Mouse (Mus musculus): ENCODE data around the gene Zfp146. TPM values are rescaled to one million over a fixed set of nuclear protein-coding genes. Genes with fewer than 3 reads are reported as not detected.
A peak's percentile ranks its signal among the peaks of the same experiment; 100 is the strongest.
"Not testable (repeated sequence)": the region's sequence is repeated elsewhere in the genome, so short reads cannot be mapped to it uniquely, and the experiment has no call there.

Zfp146 gene
- polyA plus RNA-seq (2021), result 56.4 TPM

- peak; percentile 88 for DNase-seq (ENCODE audit: low read depth, low spot score)
- CTCF ChIA-PET, result interaction anchor here (1.4 to 2.4 kb wide), 4 partner anchors 9 to 36 kb away, joined by 4 to 10 read pairs (median 6); partner anchors contain the start of gene Capns1
- no peak for TF ChIP-seq CTCF (IDR thresholded peaks at IDR 0.05)
- POLR2A ChIA-PET, result interaction anchor here (0.6 kb wide), 1 partner anchor 28 kb away, joined by 3 read pairs; no protein-coding TSS in a partner anchor
- H3K27me3 ChIP-seq, result no peaks in the 10 kb centered on the region
- peak; percentile 94 for ATAC-seq
- in situ Hi-C loops (cut with MboI; ENCODE audit: low pct_unique_long_range_greater_than_20kb), result loop anchor here (5.0 kb wide), 1 partner anchor 43 kb away; no protein-coding TSS in a partner anchor
Observed at GRCm38 (mm10) chr7:30169583-30170282, at the start of gene Zfp146. Gene Zfp146 (minus strand): TSS chr7:30169750.

GRCm38 (mm10) chr7:30217277-30217676 is 47.7 kb upstream of the Zfp146 start:
- CTCF ChIA-PET, result interaction anchor here (0.7 to 4.1 kb wide), 16 partner anchors 8 to 205 kb away, joined by 3 to 34 read pairs (median 4); partner anchors contain the start of genes Capns1, Polr2i and Wdr62
- POLR2A ChIA-PET, result interaction anchor here (1.1 kb wide), 1 partner anchor 12 kb away, joined by 3 read pairs; no protein-coding TSS in a partner anchor
- TF ChIP-seq CTCF (IDR thresholded peaks at IDR 0.05), result no peak
- no peak for ATAC-seq
- DNase-seq (ENCODE audit: low read depth, low spot score), result no peak
- in situ Hi-C loops (cut with MboI; ENCODE audit: low pct_unique_long_range_greater_than_20kb), result no loop called here
- H3K27me3 ChIP-seq, result no peaks in the 10 kb centered on the region

GRCm38 (mm10) chr7:30216723-30217151 is 47.2 kb upstream of the Zfp146 start:
- TF ChIP-seq CTCF (IDR thresholded peaks at IDR 0.05), result peak; percentile 75
- CTCF ChIA-PET, result interaction anchor here (0.7 to 4.1 kb wide), 14 partner anchors 9 to 204 kb away, joined by 3 to 34 read pairs (median 4); partner anchors contain the start of genes Capns1, Polr2i and Wdr62

GRCm38 (mm10) chr7:30215875-30216274 is 46.3 kb upstream of the Zfp146 start:
- in situ Hi-C loops (cut with MboI; ENCODE audit: low pct_unique_long_range_greater_than_20kb), result no loop called here
- TF ChIP-seq CTCF (IDR thresholded peaks at IDR 0.05), result no peak
- no peaks in the 10 kb centered on the region for H3K27me3 ChIP-seq
- DNase-seq (ENCODE audit: low read depth, low spot score) (no peak), ATAC-seq (no peak)
- ChIA-PET CTCF (interaction anchor here (1.8 to 4.1 kb wide), 2 partner anchors 11 to 40 kb away, joined by 5 to 34 read pairs; no protein-coding TSS in a partner anchor), POLR2A (no interaction called here)

More at GRCm38 (mm10) chr7:30216723-30217151, 47.2 kb upstream of the Zfp146 start:
- no peaks in the 10 kb centered on the region for H3K27me3 ChIP-seq
- POLR2A ChIA-PET, result no interaction called here
- DNase-seq (ENCODE audit: low read depth, low spot score) (no peak), ATAC-seq (peak; percentile 57)
- in situ Hi-C loops (cut with MboI; ENCODE audit: low pct_unique_long_range_greater_than_20kb), result no loop called here

GRCm38 (mm10) chr7:30213881-30214280 is 44.3 kb upstream of the Zfp146 start:
- CTCF ChIA-PET, result no interaction called here
- no peak for ATAC-seq
- no peak for TF ChIP-seq CTCF (IDR thresholded peaks at IDR 0.05)
- POLR2A ChIA-PET, result no interaction called here
- peaks cover under 1% of the 10 kb centered on the region for H3K27me3 ChIP-seq
- DNase-seq (ENCODE audit: low read depth, low spot score), result no peak
- in situ Hi-C loops (cut with MboI; ENCODE audit: low pct_unique_long_range_greater_than_20kb), result loop anchor here (5.0 kb wide), 1 partner anchor 42 kb away; no protein-coding TSS in a partner anchor

DNA sequence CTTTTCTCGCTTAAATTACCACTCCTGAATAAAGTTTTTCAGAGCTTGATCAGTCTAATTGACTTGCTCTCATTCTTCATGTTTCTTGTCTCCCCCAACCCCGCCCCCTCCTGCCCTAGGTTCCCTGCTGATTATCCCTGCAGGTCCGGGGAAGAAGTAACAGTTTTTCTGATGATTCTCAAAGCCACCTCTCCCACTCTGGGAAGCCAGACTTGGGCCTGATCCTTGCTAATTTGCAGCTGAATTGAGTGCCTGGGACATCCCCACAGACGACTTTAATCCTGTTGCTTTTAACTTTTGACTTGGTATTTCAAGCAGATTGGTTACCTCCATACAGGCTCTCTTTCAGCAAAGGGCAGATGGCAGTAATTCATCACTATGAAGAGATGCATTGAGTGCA is 41.5 kb upstream of the Zfp146 start:
- DNase-seq (ENCODE audit: low read depth, low spot score) (no peak), ATAC-seq (no peak)
- in situ Hi-C loops (cut with MboI; ENCODE audit: low pct_unique_long_range_greater_than_20kb), result loop anchor here (5.0 kb wide), 1 partner anchor 39 kb away; no protein-coding TSS in a partner anchor
- peaks cover 5% of the 10 kb centered on the region for H3K27me3 ChIP-seq
- no peak for TF ChIP-seq CTCF (IDR thresholded peaks at IDR 0.05)
- POLR2A ChIA-PET, result no interaction called here
- CTCF ChIA-PET, result no interaction called here

DNA sequence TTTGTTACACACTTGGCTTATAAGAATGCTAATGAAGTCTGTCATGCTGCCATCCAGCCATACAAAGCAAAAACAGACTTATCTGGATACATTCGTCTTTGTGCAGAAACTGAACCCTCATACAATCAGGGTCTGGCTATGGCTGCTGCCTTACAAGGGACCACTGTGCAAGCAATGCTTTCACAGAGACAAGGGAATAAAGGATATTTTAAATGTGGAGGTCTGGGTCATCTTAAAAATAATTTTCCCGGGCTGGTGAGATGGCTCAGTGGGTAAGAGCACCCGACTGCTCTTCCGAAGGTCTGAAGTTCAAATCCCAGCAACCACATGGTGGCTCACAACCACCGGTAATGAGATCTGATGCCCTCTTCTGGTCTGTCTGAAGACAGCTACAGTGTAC is 36.8 kb upstream of the Zfp146 start:
- CTCF ChIA-PET, result interaction anchor here (0.8 to 4.3 kb wide), 4 partner anchors 10 to 32 kb away, joined by 3 to 34 read pairs (median 18); no protein-coding TSS in a partner anchor
- H3K27me3 ChIP-seq; ATAC-seq; POLR2A ChIA-PET; in situ Hi-C loops (cut with MboI; ENCODE audit: low pct_unique_long_range_greater_than_20kb); DNase-seq (ENCODE audit: low read depth, low spot score): not testable (repeated sequence)
- TF ChIP-seq CTCF (IDR thresholded peaks at IDR 0.05), result peak; percentile 24

GRCm38 (mm10) chr7:30205383-30205782 is 35.8 kb upstream of the Zfp146 start:
- ChIA-PET POLR2A (interaction anchor here (0.8 to 1.1 kb wide), 2 partner anchors 12 to 15 kb away, joined by 3 read pairs; no protein-coding TSS in a partner anchor), CTCF (interaction anchor here (0.9 to 4.3 kb wide), 10 partner anchors 9 to 37 kb away, joined by 3 to 34 read pairs (median 5); partner anchors contain the start of gene Zfp146)
- TF ChIP-seq CTCF (IDR thresholded peaks at IDR 0.05), result peak; percentile 71
- H3K27me3 ChIP-seq, result peaks cover 5% of the 10 kb centered on the region
- ATAC-seq, result no peak
- no peak for DNase-seq (ENCODE audit: low read depth, low spot score)
- in situ Hi-C loops (cut with MboI; ENCODE audit: low pct_unique_long_range_greater_than_20kb), result no loop called here

DNA sequence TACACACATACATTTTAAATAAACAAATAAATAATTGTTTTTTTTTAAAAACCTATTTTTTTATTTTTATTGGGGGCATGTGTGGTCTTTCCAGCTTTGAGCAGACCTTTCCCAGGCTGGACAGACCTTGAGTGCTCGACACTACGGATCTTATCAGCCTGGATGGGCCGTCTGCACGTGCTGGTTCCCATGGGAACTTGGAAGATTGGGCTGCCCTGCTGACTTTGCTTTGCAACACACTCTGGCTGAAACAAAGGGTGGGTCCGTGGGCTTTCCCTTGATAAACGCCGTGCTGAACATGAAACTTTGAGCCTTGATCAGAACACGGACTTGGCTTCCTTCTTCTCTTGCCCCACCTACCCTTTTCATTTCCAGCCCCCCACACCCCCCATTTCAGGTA is 34.8 kb upstream of the Zfp146 start:
- ChIA-PET CTCF (interaction anchor here (0.6 to 4.3 kb wide), 5 partner anchors 12 to 27 kb away, joined by 3 to 34 read pairs (median 3); no protein-coding TSS in a partner anchor), POLR2A (interaction anchor here (0.5 to 1.1 kb wide), 2 partner anchors 16 to 21 kb away, joined by 3 to 4 read pairs; no protein-coding TSS in a partner anchor)
- no peak for TF ChIP-seq CTCF (IDR thresholded peaks at IDR 0.05)
- DNase-seq (ENCODE audit: low read depth, low spot score), result no peak
- peaks cover 5% of the 10 kb centered on the region for H3K27me3 ChIP-seq
- ATAC-seq, result no peak
- in situ Hi-C loops (cut with MboI; ENCODE audit: low pct_unique_long_range_greater_than_20kb), result no loop called here

DNA sequence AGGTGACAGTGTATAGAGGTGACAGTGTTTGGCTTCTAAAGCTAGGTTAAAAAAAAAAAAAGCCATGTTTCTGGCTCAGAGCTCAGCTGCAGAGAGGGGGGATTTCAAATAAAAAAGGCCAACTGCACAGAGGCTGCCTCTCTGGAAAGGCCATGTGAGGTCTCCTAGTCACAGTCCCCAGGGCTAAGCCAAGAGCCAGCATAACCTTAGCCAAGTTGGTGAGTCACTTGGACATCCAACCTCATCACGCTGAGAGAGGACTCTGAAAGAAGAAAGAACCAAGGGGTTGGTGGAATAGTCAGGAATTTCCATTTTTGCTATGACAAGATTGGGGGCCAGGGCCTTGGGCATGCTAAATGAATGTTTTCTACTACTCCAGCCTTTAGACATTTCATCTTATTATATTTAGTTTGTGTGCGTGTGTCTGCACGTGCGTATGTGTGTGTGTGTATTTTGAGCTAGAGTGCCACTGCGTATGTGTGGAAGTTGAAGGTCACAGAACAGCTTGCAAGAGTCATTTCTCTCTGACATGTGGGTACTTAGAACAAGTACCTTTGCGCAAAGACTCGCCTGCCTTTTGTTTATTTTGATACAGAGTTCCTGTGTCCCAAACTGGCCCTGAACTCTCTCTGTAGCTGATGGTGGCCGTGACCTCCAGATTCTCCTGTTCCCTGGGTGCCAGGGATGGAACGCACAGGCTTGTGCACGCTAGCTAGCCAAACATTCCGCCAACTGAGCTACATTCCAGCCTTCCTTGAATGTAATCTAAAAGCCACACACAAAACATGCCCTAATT is 33.5 kb upstream of the Zfp146 start:
- ATAC-seq (no peak), DNase-seq (ENCODE audit: low read depth, low spot score) (no peak)
- CTCF ChIA-PET, result interaction anchor here (0.8 to 4.3 kb wide), 5 partner anchors 13 to 30 kb away, joined by 3 to 34 read pairs (median 4); no protein-coding TSS in a partner anchor
- no peaks in the 10 kb centered on the region for H3K27me3 ChIP-seq
- POLR2A ChIA-PET, result no interaction called here
- TF ChIP-seq CTCF (IDR thresholded peaks at IDR 0.05), result no peak
- in situ Hi-C loops (cut with MboI; ENCODE audit: low pct_unique_long_range_greater_than_20kb), result no loop called here

GRCm38 (mm10) chr7:30200661-30201060 is 31.1 kb upstream of the Zfp146 start:
- CTCF ChIA-PET, result interaction anchor here (4.3 kb wide), 1 partner anchor 17 kb away, joined by 17 read pairs; no protein-coding TSS in a partner anchor
- DNase-seq (ENCODE audit: low read depth, low spot score); H3K27me3 ChIP-seq; ATAC-seq; in situ Hi-C loops (cut with MboI; ENCODE audit: low pct_unique_long_range_greater_than_20kb): not testable (repeated sequence)
- POLR2A ChIA-PET, result interaction anchor here (0.5 kb wide), 1 partner anchor 22 kb away, joined by 4 read pairs; no protein-coding TSS in a partner anchor
